Mouse (Mus musculus) C2C12 (cell line): ENCODE measurements around the gene Alpl. TPM values are rescaled to one million over a fixed set of nuclear protein-coding genes. Genes with fewer than 3 reads are reported as not detected.

Experiments used
- H3K27me3 ChIP-seq: one replicate; pipeline ENCODE4 v1.6.1; 2011; ENCODE audit not compliant: control insufficient read depth, insufficient read depth, insufficient read length
- H3K36me3 ChIP-seq: one replicate; pipeline ENCODE4 v1.6.1; 2011; ENCODE audit not compliant: control insufficient read depth, insufficient read depth
- H3K4me3 ChIP-seq: one replicate; pipeline ENCODE4 v1.5.1; 2011; ENCODE audit warnings: mild to moderate bottlenecking, control low read depth; ENCODE audit not compliant: poor library complexity, insufficient read depth, severe bottlenecking
- H3K79me2 ChIP-seq: one replicate; pipeline ENCODE4 v1.6.1; 2011; ENCODE audit not compliant: control insufficient read depth, insufficient read depth
- H3K79me3 ChIP-seq: one replicate; pipeline ENCODE4 v1.6.1; 2011; ENCODE audit warnings: low read depth, control low read depth
- H3ac ChIP-seq: one replicate; pipeline ENCODE3; 2011; ENCODE audit warnings: low read depth; ENCODE audit not compliant: control insufficient read depth, insufficient read length
- CEBPB ChIP-seq: IDR thresholded peaks from one replicate; pipeline ENCODE4 v1.6.1; 2011; ENCODE audit warnings: low read depth, mild to moderate bottlenecking, control low read depth, moderate library complexity
- CTCF ChIP-seq: IDR thresholded peaks from one replicate; pipeline ENCODE4 v1.5.1; 2011; ENCODE audit not compliant: control insufficient read depth, insufficient read depth, insufficient read length
- FOSL1 ChIP-seq: IDR thresholded peaks from one replicate; pipeline ENCODE4 v1.8.0; 2011; ENCODE audit warnings: mild to moderate bottlenecking, low read length; ENCODE audit not compliant: poor library complexity, insufficient read depth, severe bottlenecking
- MAX ChIP-seq: IDR thresholded peaks from one replicate; pipeline ENCODE4 v1.6.1; 2011; ENCODE audit warnings: mild to moderate bottlenecking, control low read depth
- MYOD1 ChIP-seq: IDR thresholded peaks from one replicate; pipeline ENCODE4 v1.6.1; 2011; ENCODE audit warnings: low read depth; ENCODE audit not compliant: control insufficient read depth, insufficient read length
- MYOG ChIP-seq: IDR thresholded peaks from one replicate; pipeline ENCODE4 v1.6.1; 2011; ENCODE audit not compliant: control insufficient read depth, insufficient read length; ENCODE audit errors: extremely low read depth
- USF1 ChIP-seq: IDR thresholded peaks from one replicate; pipeline ENCODE4 v1.6.1; 2011; ENCODE audit warnings: low read depth, mild to moderate bottlenecking, control low read depth, moderate library complexity
- polyA plus RNA-seq: library from polyadenylated mRNA; unstranded; fragments of >200 nt; fragmentation: generic; extraction: Trizol; gene quantifications from one replicate; pipeline ENCODE4 v1.2.1, GENCODE M21; 2012; ENCODE audit warnings: missing spikeins

Gene Alpl
- polyA plus RNA-seq, 1 experiment: 0.13 TPM

DNA sequence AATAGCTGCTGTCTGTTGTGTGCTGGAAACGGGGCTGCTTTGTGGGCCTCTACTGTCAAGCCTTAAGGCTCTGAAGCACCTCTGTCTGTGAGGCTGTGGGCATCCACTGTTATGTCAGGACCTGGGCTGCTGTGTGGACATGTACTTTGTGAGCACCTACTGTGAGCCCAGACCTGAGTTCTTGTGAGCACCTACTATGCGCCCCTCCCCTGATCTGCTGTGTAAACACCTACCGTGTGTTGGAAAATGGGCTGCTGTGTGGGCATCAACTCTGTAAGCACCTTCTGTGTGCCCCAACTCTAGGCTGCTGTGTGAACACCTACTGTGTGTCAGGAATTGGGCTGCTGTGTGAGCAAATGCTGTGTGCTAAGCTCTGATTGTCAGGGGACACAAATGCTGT, 74.0 kb downstream of the Alpl start:
- peaks cover 8% of the 10 kb centered on the region for H3K27me3 ChIP-seq
- TF ChIP-seq CEBPB (no peak), USF1 (no peak), FOSL1 (no peak), MYOG (no peak), MYOD1 (no peak), CTCF (no peak), MAX (no peak)

DNA sequence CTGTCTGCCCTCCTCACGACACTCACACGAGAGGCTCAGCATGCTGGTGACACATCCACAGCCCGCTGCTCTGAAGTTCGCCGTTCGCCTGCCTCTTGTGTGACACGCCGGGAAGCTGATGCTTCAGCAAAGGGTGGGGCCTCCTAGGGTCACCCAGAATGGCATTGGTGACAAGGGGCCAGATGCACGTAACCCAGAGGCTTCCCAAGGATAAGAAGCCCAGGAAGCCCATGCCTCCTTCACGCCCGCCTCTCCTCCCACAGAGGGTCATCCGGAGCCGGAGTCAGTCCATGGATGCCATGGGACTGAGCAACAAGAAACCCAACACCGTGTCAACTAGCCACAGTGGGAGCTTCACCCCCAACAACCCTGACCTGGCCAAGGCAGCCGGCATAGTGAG, 74.6 kb downstream of the Alpl start:
- TF ChIP-seq MYOG (no peak), MYOD1 (no peak), CTCF (no peak), USF1 (no peak), MAX (no peak), CEBPB (no peak), FOSL1 (no peak)
- no peak overlapping the region for H3ac ChIP-seq
- no peaks in the 10 kb centered on the region for H3K79me2 ChIP-seq
- no peak overlapping the region for H3K4me3 ChIP-seq
- H3K36me3 ChIP-seq: no peaks in the 10 kb centered on the region
- H3K27me3 ChIP-seq: peaks cover 9% of the 10 kb centered on the region
- H3K79me3 ChIP-seq: no peaks in the 10 kb centered on the region

More for the DNA sequence above, 74.0 kb downstream of the Alpl start:
- H3K36me3 ChIP-seq: no peaks in the 10 kb centered on the region
- H3K79me3 ChIP-seq: no peaks in the 10 kb centered on the region
- H3K4me3 ChIP-seq: no peak overlapping the region
- H3ac ChIP-seq: no peak overlapping the region
- no peaks in the 10 kb centered on the region for H3K79me2 ChIP-seq

DNA sequence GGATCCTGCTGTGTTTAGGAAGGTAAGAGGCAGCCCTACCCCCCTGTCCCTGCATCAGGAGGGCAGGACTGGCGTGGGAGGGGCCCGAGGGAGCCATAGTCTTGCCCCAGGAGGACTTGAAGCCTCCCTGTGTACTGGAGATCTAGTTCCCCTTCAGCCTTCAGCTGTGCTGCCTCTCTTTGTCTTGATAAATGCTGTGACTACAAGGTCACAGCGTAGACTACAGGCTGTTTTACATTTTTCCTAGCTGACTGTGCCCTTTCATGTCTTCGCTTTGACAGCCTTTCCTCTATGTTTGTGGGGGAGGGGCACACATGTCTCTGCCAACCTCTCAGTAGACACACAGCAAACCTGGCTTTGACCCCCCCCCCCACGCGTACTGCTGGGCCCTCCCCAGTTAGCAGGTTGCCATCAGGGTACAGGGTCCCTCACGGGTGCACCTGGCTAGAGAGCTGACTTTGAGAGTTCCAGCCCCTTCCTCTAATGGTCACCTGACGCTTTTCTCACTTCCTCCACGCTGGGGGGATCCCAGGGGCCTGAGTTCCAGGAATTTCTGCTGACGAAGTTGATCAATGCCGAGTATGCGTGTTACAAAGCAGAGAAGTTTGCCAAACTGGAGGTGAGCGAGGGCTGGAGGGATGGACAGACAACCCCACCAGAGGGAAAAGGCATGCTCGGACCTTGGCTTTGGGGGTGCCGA, 76.7 kb downstream of the Alpl start:
- no peak for TF ChIP-seq USF1
- TF ChIP-seq MYOD1: no peak
- no peak for TF ChIP-seq FOSL1
- TF ChIP-seq MYOG: no peak
- Histone ChIP-seq H3K27me3 (peaks cover 18% of the 10 kb centered on the region), H3K79me2 (no peaks in the 10 kb centered on the region), H3K79me3 (no peaks in the 10 kb centered on the region), H3ac (no peak overlapping the region), H3K36me3 (no peaks in the 10 kb centered on the region), H3K4me3 (no peak overlapping the region)

DNA sequence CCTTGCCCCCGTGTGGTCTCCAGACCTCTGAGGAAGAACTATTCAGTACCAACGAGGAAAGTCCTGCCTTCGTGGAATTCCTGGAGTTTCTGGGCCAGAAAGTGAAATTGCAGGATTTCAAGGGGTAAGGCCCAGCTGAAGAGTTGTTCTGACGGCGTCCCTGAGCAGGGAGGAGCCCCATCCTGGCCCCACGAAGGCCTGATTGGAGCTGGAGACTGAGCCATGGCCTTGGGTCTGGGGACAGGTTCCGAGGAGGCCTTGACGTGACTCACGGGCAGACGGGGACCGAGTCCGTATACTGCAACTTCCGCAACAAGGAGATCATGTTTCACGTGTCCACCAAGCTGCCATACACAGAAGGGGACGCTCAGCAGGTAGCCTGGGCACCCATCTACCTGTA, 78.5 kb downstream of the Alpl start:
- no peak for TF ChIP-seq FOSL1
- TF ChIP-seq MYOD1: no peak
- no peak for TF ChIP-seq MAX
- TF ChIP-seq CEBPB: no peak
- no peak for TF ChIP-seq USF1
- no peak for TF ChIP-seq MYOG
- TF ChIP-seq CTCF: no peak
- peaks cover 20% of the 10 kb centered on the region for H3K27me3 ChIP-seq

DNA sequence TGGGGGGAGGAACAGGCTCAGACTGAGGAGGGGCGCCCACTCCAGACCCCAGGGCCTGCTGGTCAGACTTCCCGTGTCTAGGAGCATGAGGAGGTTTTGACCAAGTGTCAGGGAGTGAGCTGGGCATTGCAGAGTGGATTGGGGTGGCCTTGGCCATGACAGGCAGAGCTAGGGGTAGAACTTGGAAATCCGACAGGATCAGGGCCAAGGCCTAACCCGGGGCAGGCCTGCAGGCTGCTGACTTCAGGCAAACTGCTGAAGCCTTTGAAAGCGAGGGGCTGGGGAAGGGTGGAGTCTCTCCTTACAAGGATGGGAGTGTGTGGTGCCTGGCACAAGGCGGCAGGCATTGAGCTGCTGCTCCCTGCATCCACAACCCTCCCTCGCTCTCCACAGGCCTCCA, 79.2 kb downstream of the Alpl start:
- Histone ChIP-seq H3K27me3 (peaks cover 27% of the 10 kb centered on the region), H3K79me2 (no peaks in the 10 kb centered on the region), H3K79me3 (no peaks in the 10 kb centered on the region), H3K36me3 (no peaks in the 10 kb centered on the region), H3K4me3 (no peak overlapping the region), H3ac (no peak overlapping the region)
- TF ChIP-seq CEBPB (no peak), CTCF (no peak), FOSL1 (no peak), MYOD1 (no peak), MYOG (no peak), USF1 (no peak), MAX (no peak)

More for the DNA sequence above, 78.5 kb downstream of the Alpl start:
- Histone ChIP-seq H3ac (no peak overlapping the region), H3K36me3 (no peaks in the 10 kb centered on the region), H3K4me3 (no peak overlapping the region), H3K79me3 (no peaks in the 10 kb centered on the region), H3K79me2 (no peaks in the 10 kb centered on the region)
